Mouse (Mus musculus): ENCODE measurements around the gene Eif2ak4. TPM values are rescaled to one million over a fixed set of nuclear protein-coding genes. Genes with fewer than 3 reads are reported as not detected.

The Eif2ak4 gene
- total RNA-seq, 2 experiments from 2014 or later, result 18.4 to 24.8 TPM

DNA sequence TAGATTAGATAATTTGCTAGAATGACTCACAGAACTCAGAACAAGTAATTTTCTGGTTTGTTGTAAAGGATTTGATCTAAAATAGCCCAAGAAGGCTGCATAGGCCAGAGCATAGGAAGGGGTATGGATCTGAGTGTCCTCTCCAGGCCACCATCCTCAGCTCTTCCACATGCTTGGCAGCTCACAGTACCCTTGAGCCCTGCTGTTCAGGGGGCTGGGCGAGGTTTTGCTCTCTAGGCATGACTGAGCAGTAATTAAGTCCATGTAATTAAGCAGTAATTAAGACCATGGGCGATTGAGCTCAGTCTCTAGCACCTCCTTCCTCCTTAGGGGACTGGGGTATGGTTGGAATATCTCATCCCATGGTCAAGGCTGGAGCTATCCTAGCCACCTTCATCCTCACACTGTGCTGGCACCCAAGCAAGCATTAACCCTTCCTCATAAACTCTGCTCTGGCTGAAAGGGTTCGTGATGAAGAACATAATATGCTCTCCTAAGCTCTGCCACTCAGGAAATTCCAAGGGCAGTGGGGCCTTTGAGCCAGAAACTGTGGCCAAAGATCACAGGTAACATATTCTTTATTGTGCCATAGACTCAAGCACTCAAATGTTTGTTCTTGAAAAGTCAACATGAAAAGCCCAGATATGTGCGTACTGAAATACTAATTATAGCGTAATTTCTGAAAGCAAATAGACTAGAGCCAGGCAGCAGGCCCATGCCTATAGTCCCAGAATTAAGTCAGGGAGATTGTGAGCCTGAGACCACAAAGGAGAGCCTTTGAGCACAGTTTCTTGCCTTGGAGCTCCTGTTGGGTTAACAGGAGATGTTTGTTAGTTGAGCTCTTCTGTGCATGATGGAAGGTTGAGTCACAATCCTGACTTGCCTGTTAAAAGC is 13.7 kb downstream of the Eif2ak4 start:
- DNase-seq (ENCODE audit: extremely low spot score in 1 of 2, low spot score in 1 of 2), result no peak

DNA sequence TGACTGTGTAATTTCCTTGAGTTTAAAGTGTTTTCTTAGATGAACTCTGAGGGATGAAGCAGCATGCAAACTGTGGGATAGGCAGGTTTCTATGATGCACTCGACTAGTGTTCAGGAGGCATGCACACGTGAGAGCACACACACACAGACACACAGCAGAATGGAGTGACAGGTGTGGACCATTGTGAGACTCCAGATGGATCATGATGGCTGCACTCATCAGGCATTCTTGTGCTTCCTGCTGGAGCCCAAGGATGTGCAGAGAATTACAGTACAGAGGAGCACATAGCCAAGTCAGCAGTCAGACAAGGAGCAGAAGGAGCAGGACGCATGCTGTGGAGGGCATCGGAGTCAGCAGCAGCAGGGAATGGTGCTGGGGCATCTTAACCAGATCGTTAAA is 15.9 kb downstream of the Eif2ak4 start:
- DNase-seq (ENCODE audit: extremely low spot score in 1 of 2, low spot score in 1 of 2), result no peak

DNA sequence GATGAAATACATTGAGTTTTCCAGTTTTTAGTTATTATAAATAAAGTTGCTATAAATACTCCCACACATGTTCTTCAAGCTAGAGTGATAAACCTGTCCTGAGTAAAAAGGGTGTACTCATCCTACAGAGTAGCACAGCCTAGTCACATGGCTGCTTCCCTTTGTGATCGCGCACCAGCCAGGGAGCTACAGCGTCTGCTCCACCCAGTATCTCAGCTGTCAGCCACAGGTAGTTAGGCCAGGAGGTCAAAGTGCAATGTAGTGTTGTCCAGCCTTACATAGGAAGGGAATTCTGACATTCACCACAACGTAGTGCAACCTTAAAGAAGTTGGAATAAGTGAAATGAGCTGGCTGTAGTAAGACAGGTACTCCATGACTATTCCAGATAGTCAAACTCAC is 17.1 kb downstream of the Eif2ak4 start:
- no peak for DNase-seq (ENCODE audit: extremely low spot score in 1 of 2, low spot score in 1 of 2)

DNA sequence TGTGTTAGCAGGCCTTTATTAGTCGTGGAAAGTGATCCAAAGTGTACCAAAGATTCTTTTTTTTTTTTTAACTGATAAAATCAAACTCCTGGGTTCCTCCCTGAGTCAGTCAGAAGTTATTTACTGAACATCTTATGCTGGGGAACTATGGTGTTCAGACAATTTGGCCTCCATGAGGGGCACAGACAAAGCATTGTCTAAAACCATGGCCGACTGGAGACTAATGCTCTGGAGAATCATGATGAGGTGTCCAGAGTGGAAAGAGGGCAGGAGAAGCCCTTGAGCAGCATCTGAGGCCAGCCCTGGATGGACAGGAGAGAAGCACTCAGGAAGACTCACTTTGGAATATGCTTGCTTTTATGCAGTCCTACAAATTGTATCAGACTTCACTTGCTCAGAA is 18.4 kb downstream of the Eif2ak4 start:
- DNase-seq (ENCODE audit: extremely low spot score in 1 of 2, low spot score in 1 of 2), result no peak

DNA sequence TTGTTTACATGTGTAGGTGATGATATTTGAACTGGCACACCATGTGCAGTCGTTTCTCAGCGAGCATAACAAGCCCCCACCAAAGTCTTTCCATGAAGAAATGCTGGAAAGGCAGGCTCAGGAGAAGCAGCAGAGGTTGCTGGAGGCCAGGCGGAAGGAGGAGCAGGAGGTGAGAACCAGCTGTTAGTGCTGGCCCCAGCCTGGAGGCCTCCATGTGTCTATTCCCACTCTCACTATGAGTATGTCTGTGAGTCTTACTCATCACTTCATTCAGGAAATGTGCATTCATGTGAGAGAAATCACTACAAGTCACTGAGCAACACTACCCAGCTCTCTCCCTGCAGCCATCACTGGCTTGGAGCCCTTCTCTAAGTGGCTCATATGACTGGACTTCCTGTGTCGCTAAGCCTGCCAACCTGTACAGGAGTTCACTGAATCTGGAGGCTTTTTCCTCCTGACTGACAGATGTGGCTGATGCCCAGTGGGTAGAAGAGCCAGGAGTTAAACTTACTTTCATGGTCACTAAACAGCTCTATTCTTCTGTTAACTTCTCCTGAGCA is 20.0 kb downstream of the Eif2ak4 start:
- no peak for DNase-seq (ENCODE audit: extremely low spot score in 1 of 2, low spot score in 1 of 2)

DNA sequence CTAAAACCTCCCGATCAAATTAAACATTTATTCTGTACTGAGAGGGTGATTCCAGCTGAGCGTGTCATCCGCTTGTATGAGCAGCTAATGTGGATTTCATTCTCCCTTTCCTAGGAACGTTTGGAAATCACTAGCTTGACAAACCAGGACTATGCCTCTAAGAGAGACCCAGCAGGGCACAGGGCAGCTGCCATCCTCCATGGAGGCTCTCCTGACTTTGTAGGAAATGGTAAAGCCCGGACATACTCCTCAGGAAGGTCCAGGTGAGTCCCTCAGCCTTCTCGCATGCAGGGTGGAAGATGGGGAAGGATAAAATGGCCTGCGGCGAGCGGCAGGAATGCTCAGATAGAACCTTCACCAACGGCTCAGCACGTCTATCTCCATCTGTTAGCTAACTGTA is 24.4 kb downstream of the Eif2ak4 start:
- no peak for DNase-seq (ENCODE audit: extremely low spot score in 1 of 2, low spot score in 1 of 2)

DNA sequence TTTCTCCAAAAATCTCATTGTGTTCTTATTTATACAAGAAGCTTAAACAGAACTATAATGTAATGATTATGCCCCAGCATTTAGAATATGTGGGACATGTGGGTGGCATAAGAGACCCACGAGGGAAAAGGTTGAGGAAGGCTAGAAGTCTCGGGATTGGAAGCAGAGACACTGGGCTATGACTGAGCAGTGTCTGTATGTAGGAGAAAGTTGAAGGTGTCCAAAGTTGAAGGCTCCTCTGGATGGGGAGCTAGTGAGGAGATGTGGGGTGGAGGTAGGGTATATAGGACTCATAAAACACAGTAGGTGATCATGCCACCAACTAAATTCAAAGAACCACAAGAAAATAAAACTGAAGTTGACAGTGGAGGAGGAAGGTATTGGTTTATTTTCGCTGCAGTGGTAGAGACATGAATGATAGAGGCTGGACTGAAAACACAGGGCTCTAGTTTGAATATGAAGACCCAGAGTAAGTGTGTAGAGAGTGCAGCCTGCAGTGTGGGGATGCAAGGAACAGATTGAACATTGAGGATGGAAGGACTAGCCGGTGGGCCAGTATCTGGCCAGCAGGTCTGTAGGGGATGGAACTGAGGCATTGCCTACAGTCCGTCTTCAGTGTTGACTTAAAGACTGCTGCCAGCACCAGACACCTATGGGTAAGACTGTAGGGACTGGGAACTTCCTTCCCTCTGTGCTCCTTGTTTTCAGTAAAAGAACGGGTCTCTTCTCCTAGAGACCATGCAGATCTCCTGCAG is 27.4 kb downstream of the Eif2ak4 start:
- DNase-seq (ENCODE audit: extremely low spot score in 1 of 2, low spot score in 1 of 2), result no peak

DNA sequence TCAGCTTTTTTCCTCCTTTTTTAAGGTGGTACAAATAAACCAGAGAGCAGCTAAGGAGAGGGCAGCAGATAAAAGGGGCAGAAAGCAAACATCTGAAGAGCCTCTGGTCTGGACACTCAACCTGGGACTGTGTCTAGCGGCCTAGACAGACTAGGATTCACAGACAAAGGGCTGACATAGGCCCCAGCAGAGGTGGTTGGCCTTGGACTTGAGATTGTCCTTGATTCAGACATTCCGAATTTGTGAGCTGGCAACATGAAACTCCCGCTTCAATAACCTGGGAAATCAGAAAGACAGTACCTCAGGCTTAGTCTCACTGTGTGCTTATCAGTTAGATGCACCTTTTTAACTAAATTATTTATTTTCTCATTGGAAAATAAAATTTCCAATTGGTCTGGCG is 29.7 kb downstream of the Eif2ak4 start:
- DNase-seq (ENCODE audit: extremely low spot score in 1 of 2, low spot score in 1 of 2), result no peak

DNA sequence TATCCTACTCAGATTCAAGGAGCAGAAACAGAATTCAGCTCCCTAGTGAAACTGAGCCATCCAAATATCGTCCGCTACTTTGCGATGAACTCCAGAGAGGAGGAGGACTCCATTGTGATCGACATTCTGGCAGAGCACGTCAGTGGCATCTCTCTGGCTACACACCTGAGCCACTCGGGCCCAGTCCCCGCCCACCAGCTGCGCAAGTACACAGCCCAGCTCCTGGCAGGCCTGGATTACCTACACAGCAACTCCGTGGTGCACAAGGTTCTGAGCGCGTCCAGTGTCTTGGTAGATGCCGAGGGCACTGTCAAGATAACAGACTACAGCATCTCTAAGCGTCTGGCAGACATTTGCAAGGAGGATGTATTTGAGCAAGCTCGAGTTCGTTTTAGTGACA is 33.5 kb downstream of the Eif2ak4 start:
- DNase-seq (ENCODE audit: extremely low spot score in 1 of 2, low spot score in 1 of 2), result no peak

DNA sequence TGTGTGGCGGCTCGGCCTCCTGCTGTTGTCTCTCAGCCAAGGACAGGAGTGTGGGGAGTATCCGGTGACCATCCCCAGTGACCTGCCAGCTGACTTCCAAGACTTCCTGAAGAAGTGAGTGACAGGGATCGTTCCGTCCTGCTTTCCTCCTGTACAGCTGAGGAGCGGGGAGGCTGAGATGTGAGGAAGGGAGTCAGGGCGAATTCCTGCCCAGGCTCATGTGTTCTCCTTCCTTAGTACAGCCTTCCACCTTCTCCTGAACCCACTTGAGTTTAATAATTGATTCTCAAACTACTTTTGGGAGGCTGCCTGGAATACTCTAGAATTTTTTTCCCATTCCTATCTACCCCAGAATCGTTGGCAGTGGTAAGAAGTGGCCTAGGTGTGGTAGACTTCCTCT is 34.0 kb downstream of the Eif2ak4 start:
- DNase-seq (ENCODE audit: extremely low spot score in 1 of 2, low spot score in 1 of 2), result no peak

DNA sequence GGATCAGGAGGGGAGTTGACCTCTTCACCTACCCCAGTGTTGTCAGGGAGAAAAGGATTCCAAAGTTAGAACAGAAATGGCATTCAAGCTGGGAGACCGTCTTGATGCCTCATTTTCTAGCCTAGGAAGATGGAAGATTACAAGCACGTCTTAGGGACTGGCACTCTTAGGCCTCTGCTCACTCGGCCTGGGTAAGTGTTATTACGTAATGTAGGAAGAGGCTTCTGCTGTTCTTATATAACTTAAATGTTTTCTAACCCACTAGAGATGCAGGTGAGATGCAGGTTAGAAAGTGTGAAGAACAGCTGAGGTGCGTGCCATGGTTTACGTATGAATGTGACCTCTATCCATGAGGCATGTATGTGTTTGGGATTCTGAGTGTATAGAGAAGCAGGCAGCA is 39.9 kb downstream of the Eif2ak4 start:
- DNase-seq (ENCODE audit: extremely low spot score in 1 of 2, low spot score in 1 of 2), result no peak

DNA sequence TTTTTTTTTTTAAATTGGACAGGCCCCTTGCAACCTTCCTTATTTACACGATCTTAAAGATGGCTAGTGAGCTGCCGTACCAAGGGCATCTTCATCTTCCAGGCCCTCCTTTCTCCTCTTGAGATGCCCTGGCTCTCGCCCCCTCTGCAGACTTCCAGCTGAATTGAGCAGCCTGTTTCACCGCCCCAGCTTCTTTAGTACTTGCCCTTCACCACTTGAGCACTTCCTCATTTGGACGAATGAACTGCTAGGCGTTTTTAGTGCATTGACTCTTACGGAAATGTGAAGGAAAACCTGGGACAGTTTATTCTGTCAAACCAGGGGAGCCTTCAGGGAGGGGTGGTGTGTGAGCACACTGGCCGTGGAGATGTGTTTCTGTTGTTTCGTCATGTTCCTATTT is 40.9 kb downstream of the Eif2ak4 start:
- no peak for DNase-seq (ENCODE audit: extremely low spot score in 1 of 2, low spot score in 1 of 2)

DNA sequence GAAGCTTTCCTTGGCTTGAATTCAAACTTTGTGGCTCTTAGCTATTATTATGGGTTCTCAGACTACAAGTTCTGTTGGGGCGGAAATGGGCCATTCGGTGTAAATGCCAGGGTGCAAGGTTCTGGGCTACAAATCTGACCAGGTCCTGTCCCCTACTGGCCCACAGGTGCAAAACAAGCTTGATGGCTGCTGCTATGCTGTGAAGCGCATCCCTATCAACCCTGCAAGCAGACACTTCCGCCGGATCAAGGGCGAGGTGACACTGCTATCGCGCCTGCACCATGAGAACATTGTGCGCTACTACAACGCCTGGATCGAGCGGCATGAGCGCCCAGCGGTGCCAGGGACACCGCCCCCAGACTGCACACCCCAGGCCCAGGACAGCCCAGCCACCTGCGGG is 42.2 kb downstream of the Eif2ak4 start:
- no peak for DNase-seq (ENCODE audit: extremely low spot score in 1 of 2, low spot score in 1 of 2)

DNA sequence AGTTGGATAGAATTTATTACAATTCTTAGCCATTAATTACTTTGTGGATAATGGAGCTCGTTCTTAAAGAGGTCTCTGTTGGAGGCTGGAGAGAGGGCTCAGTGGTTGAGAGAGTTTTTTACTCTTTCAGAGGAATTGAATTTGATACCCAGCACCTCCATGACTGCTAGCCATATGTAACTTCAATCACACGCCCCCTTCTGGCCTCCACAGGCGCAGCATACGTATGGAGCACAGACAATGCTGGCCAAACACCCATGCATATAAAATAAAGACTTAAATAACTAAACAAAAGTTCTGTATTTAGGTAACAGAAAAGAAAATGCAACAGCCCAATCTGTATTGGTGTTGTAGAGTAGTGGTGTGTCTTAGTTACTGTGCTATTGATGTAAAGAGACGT is 43.2 kb downstream of the Eif2ak4 start:
- DNase-seq (ENCODE audit: extremely low spot score in 1 of 2, low spot score in 1 of 2), result peak in 1 of 2 experiments; percentile 37

DNA sequence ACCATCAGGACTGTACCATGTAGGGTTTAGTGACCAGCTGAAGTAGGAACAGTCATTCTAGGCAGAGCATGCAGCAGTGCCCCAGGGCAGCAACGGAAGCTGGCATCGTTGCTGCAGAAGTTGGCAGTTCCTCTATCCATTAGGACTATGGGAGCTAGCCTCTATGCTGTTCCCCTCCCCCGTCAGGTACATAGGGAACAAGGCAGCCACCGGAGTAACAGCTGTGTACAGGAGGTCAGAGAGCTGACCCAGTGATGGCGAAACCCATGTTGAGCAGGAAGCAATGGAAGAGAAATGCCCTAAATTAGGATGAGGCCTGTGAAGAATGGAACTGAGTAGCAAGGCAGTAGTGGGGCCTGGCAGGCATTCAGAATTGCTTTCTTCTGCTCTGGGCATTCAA is 53.8 kb downstream of the Eif2ak4 start:
- no peak for DNase-seq (ENCODE audit: extremely low spot score in 1 of 2, low spot score in 1 of 2)

DNA sequence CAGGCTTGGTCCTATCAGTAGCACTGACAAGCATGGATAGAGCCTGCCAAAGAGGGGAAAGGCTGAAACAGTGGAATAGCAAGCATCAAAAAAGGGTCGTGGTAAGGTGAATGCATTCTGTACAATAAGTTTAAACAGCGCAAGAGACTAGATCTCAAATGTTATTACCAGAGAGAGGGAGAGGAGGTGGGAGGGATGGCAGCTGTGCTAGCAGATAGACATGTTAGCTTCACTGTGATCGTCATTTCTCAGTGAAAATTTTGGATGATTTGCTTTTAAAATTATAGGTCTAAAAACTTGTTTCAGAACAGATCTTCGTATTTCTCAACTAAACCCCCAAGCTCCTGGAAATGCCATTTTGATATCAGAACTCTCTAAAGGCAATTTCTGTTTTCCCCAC is 54.3 kb downstream of the Eif2ak4 start:
- DNase-seq (ENCODE audit: extremely low spot score in 1 of 2, low spot score in 1 of 2), result no peak

DNA sequence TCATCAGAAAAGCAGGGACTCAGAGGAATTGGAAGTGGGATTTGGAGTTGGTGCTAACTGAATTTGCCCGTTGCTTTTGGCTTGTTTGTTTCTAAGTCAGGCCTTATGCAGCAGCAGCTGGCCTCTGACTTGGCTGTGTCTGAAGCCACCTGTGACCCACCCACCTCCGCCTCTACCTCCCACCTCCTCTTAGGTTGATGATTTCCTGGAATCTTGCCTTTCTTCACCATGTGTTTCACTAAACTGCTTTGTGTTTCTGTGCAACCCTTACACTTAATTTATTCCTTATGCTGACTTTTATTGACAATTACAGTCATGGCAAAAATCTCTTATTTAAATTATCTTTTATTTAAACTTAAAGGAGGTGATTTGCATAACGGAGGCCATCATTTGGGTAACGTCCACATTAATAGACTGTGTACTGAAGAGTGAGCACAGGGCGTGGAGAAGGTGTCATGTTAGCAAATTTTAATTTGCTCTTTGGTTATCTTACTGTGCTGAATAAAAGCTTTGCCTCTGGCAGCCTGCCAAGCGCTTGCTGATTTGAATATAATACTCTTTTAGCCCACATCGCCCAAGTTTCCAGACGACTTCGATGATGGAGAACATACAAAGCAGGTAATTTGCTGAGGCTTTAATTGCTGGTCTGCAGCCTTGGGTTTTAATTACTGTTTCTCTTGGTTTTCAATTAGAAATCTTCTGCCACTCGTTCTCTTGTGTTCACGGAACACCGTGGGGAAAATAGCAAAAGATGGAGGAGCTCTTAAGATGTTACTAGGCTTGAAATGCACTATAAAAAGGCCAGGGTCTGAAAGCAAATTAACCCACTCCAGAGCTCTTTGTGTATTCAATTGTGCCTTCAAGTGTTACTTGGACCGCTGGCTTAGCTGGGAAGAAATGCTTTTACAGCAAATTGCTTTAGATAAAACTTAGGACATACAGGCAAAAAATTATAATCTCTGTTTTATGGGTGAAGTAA is 57.6 kb downstream of the Eif2ak4 start:
- DNase-seq (ENCODE audit: extremely low spot score in 1 of 2, low spot score in 1 of 2), result peak in 1 of 2 experiments; percentile 34

DNA sequence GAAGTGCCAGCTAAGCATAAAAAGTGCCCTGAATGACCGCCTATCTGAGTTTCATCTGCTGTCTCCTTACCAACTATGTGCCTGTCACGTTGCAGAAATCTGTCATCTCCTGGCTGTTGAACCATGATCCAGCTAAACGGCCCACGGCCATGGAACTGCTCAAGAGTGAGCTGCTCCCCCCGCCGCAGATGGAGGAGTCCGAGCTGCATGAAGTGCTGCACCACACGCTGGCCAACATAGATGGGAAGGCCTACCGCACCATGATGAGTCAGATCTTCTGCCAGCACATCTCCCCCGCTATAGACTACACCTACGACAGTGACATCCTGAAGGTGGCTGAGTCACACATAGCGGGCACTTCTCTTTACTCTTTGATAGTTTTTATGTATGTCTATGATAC is 59.8 kb downstream of the Eif2ak4 start:
- DNase-seq (ENCODE audit: extremely low spot score in 1 of 2, low spot score in 1 of 2), result no peak

DNA sequence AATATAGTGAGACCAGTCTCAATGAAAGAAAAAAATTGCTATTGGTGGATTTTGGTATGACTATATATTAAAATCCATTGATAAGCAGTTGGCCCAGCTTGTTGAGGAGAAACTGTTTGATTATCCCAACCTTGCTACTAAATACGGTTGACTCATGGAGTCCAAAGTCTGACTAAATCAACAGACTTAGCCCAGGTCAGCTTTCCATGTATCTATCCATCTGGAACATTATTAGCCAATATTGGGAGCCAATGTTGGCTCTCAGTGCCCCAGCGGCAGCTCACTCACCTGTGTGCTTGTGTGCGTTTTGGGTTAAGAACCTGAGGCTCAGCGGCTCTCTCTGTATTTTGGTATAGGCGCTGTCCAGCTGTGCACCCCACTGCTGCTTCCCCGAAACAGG is 62.6 kb downstream of the Eif2ak4 start:
- no peak for DNase-seq (ENCODE audit: extremely low spot score in 1 of 2, low spot score in 1 of 2)

DNA sequence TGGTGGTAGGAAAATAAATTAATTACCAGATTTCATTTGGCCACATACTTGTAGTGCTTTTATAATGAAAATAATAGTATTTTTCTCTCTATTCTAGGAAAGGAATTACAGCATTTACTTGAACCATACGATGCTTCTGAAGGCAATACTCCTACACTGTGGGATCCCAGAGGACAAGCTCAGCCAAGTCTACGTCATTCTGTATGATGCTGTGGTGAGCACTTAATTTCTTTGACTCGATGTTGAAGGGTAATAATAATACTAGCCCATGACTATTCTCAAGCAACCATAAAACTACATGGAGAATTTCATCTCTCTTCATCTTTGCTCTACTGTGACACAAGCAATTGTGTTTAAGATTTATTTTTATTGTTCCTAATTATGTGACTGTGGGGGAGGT is 68.6 kb downstream of the Eif2ak4 start:
- no peak for DNase-seq (ENCODE audit: extremely low spot score in 1 of 2, low spot score in 1 of 2)

All from layer of hippocampus, postnatal 25 days (tissue).